Mouse (Mus musculus) neural tube, embryonic 11.5 days (tissue): ENCODE results near the gene Asphd2. TPM values are rescaled to one million over a fixed set of nuclear protein-coding genes. Genes with fewer than 3 reads are reported as not detected.

Experiments used
- ATAC-seq: fragments of 200-750 bp; cut with Nextera tagmentation; 2 replicates; pipeline ENCODE4 v1.8.0; 2017; ENCODE audit warnings: moderate number of reproducible peaks, mild to moderate bottlenecking, moderate TSS enrichment, moderate library complexity; ENCODE audit not compliant: insufficient read depth, low FRiP score, low TSS enrichment
- DNase-seq: peaks from one replicate; pipeline ENCODE4 v3.0.0-alpha.2; 2015; ENCODE audit warnings: low spot score
- H3K27ac ChIP-seq: fragments of 300-500 bp; sonication (generic); 2 replicates; pipeline ENCODE4 v1.5.1; 2014; ENCODE audit warnings: low read depth, mild to moderate bottlenecking, low read length
- H3K27me3 ChIP-seq: fragments of 300-500 bp; sonication (generic); 2 replicates; pipeline ENCODE4 v1.6.1; 2014; ENCODE audit warnings: mild to moderate bottlenecking, low read length, mixed read lengths; ENCODE audit not compliant: control insufficient read depth, insufficient read depth
- H3K36me3 ChIP-seq: fragments of 300-500 bp; sonication (generic); 2 replicates; pipeline ENCODE4 v1.6.1; 2014; ENCODE audit warnings: mild to moderate bottlenecking, low read length, moderate library complexity, mixed read lengths; ENCODE audit not compliant: control insufficient read depth, insufficient read depth
- H3K4me1 ChIP-seq: fragments of 300-500 bp; sonication (generic); 2 replicates; pipeline ENCODE4 v1.6.1; 2014; ENCODE audit warnings: low read length, mixed read lengths; ENCODE audit not compliant: control insufficient read depth, insufficient read depth
- H3K4me2 ChIP-seq: fragments of 300-500 bp; sonication (generic); 2 replicates; pipeline ENCODE4 v1.6.1; 2014; ENCODE audit warnings: low read depth, mild to moderate bottlenecking, moderate library complexity
- H3K4me3 ChIP-seq: fragments of 300-500 bp; sonication (generic); 2 replicates; pipeline ENCODE4 v1.5.1; 2014; ENCODE audit warnings: low read depth, low read length
- H3K9ac ChIP-seq: fragments of 300-500 bp; sonication (generic); 2 replicates; pipeline ENCODE4 v1.6.1; 2014; ENCODE audit warnings: mild to moderate bottlenecking, low read length
- H3K9me3 ChIP-seq: fragments of 300-500 bp; sonication (generic); 2 replicates; pipeline ENCODE4 v1.6.1; 2016; ENCODE audit warnings: low read length; ENCODE audit not compliant: control insufficient read depth
- WGBS: fragments of 180-500 bp; shearing (Covaris S2); extraction: QIAGEN DNeasy Blood & Tissue Kit; methylation state at CpG from one replicate; pipeline ENCODE4 v1.1.7; 2014; 5-methylcytosine and 5-hydroxymethylcytosine counted together
- polyA plus RNA-seq: library from polyadenylated mRNA; unstranded; fragments of >200 nt; fragmentation: Nextera tagmentation; extraction: Ambion mirVana; gene quantifications from 2 replicates; pipeline ENCODE4 v1.2.1, GENCODE M21; 2014

Asphd2 gene
- polyA plus RNA-seq, 1 experiment from 2014 or later: 46.3 TPM

DNA sequence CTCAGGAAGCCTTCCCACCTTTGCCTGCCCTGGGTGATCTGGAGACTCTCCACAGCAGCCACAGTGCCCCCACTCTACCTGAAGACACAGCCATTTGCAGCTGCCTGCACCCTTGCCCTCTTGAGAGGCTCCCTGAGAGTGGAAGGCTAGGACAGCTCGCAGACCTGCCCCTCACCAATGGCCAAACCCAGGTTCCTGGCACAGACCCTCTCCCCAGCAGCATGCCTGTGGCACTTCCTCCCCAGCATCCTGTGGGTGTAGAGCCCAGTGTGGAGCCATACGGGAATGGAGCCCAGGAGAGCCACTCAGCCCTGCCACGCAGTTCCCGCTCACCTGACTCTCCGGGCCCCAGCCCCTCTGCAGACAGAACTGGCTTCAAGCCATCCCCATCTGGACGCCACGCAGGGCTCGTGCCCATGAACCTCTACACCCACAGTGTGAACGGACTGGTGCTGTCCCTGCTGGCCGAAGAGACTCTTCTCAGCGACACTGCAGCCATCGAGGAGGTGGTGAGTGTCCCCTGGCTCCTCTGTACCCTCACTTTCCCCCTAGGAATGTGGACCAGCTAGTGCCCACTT lies 24.3 kb downstream of the Asphd2 start:
- Histone ChIP-seq H3K4me1 (peaks cover 15% of the 10 kb centered on the region), H3K27ac (no peak overlapping the region), H3K9ac (no peak overlapping the region), H3K36me3 (peaks cover 10% of the 10 kb centered on the region), H3K27me3 (no peaks in the 10 kb centered on the region), H3K4me2 (no peak overlapping the region), H3K9me3 (no peaks in the 10 kb centered on the region), H3K4me3 (no peak overlapping the region)
- ATAC-seq (no peak), DNase-seq (no peak)
- WGBS: 93% methylated on average over 12 of the region's 12 CpGs

DNA sequence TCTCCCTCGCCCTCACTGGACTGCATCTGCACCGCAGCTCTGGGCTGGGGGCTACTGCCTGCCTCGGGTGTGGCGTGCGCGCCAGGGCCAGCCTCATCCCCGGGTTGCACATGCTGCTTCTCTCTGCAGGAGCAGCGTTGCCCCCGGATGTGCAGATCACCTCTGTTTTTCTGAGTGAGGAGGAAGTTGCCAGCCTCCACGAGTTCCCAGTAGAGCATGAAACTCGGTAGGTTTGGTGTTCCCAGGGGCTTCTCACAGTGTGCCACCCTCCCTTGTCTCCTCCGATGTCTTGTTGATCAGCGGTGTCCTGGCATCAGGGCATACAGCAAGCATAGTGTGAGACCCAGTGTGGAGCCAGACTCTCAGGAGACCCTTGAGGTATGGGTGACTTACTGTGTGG lies 25.3 kb downstream of the Asphd2 start:
- ATAC-seq (no peak), DNase-seq (no peak)
- Histone ChIP-seq H3K9ac (no peak overlapping the region), H3K4me2 (no peak overlapping the region), H3K27ac (no peak overlapping the region), H3K36me3 (peaks cover 8% of the 10 kb centered on the region), H3K27me3 (no peaks in the 10 kb centered on the region), H3K9me3 (no peaks in the 10 kb centered on the region), H3K4me3 (no peak overlapping the region), H3K4me1 (peaks cover 15% of the 10 kb centered on the region)
- 87% methylated on average over 13 of the region's 13 CpGs for WGBS

DNA sequence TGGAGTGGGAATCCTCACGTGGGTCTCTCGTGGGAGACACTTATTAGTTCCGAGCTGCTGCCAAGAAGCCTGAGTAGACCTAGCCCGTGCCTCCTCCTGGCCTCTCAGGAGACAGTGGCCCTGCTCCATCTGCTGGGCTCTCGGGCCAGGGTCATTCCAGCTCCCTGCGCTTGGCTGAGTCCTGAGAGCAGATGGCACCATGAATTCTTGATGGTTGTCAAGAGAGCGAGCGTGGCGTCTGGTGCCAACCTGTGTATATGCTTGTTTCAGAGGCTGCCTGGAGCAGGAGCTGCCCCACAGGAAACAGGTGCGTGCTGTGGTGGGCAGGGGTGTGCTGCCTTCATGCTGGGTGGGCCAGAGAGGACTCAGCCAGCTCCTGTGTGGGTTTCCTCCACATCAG lies 26.0 kb downstream of the Asphd2 start:
- peaks cover 5% of the 10 kb centered on the region for H3K36me3 ChIP-seq
- WGBS: 91% methylated on average over 10 of the region's 10 CpGs
- H3K4me1 ChIP-seq: peaks cover 15% of the 10 kb centered on the region
- H3K27me3 ChIP-seq: no peaks in the 10 kb centered on the region
- no peak overlapping the region for H3K4me3 ChIP-seq
- H3K27ac ChIP-seq: no peak overlapping the region
- no peak overlapping the region for H3K9ac ChIP-seq
- no peak for DNase-seq
- H3K4me2 ChIP-seq: no peak overlapping the region
- H3K9me3 ChIP-seq: no peaks in the 10 kb centered on the region
- ATAC-seq: no peak

DNA sequence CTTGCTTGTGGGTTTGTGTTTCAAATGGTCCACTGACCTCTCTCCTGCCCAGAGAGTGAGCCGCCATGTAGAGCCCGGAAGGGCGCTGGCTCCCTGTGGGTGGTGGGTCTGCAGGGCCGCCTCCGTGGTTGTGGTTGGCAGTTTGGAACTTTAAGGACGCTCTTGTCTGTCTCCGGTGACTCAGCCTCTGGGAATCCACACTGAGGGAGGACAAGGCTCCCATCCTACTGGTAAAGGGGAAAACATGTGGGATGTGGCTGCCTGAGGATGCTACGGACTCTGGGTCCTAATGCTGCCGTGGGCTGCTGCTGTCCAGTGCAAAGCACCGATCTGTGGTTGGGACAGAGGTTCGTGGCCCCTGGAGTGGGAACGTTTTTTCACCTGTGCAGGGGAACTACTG lies 26.7 kb downstream of the Asphd2 start:
- H3K4me3 ChIP-seq: no peak overlapping the region
- H3K36me3 ChIP-seq: peaks cover 5% of the 10 kb centered on the region
- DNase-seq (no peak), ATAC-seq (no peak)
- no peak overlapping the region for H3K4me2 ChIP-seq
- H3K9ac ChIP-seq: no peak overlapping the region
- H3K4me1 ChIP-seq: peaks cover 14% of the 10 kb centered on the region
- 92% methylated on average over 12 of the region's 12 CpGs for WGBS
- H3K27ac ChIP-seq: no peak overlapping the region
- H3K9me3 ChIP-seq: no peaks in the 10 kb centered on the region
- H3K27me3 ChIP-seq: no peaks in the 10 kb centered on the region

DNA sequence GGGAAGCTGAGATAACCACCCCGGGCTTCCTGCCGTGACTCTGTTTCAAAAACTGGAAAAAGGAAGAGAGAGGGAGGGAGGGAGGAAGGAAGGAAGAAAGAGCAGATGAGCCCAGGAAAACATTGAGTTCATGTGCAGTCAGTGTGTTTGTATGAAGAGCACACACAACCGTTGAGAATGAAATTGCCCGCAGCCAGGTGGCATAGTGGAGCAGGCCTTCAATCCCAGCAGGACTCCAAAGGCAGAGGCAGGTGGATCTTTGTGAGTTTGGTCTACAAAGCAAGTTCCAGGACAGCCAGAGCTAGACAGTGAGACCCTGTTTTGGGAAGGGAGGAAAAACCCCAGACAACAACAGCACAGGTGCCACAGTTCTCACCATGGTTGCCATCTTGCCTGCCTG lies 27.3 kb downstream of the Asphd2 start:
- Histone ChIP-seq H3K4me1 (peaks cover 8% of the 10 kb centered on the region), H3K9me3 (no peaks in the 10 kb centered on the region), H3K4me2 (no peak overlapping the region), H3K36me3 (peaks cover 5% of the 10 kb centered on the region), H3K9ac (no peak overlapping the region), H3K27ac (no peak overlapping the region), H3K27me3 (no peaks in the 10 kb centered on the region), H3K4me3 (no peak overlapping the region)
- ATAC-seq (no peak), DNase-seq (no peak)
- WGBS: 90% methylated on average over 4 of the region's 4 CpGs

DNA sequence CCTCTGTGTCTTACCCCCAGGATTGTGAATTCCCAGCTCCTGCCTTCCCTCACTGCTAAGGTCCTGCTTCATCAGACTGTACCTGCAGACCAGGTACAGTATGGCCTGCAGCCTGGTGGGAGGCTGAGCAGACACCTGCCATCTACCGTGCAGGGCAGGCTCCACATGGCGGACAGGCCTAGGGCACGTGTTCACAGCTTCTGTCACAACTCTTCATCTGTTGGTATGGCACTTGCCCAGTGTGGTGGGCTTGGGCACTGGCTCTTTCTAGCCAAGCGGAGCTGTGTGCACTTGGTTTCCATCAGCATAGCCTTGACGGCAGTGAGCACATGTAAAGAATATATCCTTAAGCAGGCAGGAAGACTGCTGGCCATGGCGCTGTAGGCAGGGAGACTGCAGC lies 27.8 kb downstream of the Asphd2 start:
- peaks cover 7% of the 10 kb centered on the region for H3K4me1 ChIP-seq
- no peak overlapping the region for H3K4me3 ChIP-seq
- H3K27me3 ChIP-seq: no peaks in the 10 kb centered on the region
- no peak overlapping the region for H3K9ac ChIP-seq
- DNase-seq (no peak), ATAC-seq (no peak)
- no peak overlapping the region for H3K4me2 ChIP-seq
- 93% methylated on average over 6 of the region's 6 CpGs for WGBS
- no peaks in the 10 kb centered on the region for H3K9me3 ChIP-seq
- peaks cover 5% of the 10 kb centered on the region for H3K36me3 ChIP-seq
- H3K27ac ChIP-seq: no peak overlapping the region

DNA sequence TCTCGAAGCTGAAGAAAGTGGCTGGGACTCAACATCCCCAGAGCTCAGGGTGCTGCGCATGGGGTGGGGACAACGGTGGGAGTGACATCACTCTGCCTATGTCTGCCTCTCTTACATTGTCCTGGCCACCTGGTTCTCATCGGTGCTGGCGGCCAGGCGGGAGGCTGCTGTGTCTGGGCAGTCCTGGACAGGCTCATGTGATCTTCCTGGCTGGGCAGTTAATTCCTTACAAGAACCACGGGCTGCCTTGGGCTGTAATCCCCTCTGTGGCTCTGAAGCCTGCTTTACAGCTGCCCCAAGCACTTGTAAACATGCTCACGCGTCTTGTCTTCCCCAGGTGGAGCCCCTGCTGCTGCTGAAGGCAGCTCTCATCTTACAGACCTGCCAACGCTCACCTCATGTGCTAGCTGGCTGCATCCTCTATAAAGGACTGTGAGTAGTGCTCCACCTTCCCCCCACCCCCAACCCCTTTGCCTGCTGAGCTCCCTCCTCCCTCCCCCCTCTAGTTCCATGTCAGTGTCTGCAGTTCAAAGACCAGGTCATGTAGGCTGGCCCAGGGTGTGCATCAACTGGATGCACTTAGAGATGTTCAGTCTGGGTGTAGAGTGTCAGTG lies 30.4 kb downstream of the Asphd2 start:
- 63% methylated on average over 10 of the region's 10 CpGs for WGBS
- no peaks in the 10 kb centered on the region; the same call in 1 of the 2 replicates for H3K36me3 ChIP-seq

DNA sequence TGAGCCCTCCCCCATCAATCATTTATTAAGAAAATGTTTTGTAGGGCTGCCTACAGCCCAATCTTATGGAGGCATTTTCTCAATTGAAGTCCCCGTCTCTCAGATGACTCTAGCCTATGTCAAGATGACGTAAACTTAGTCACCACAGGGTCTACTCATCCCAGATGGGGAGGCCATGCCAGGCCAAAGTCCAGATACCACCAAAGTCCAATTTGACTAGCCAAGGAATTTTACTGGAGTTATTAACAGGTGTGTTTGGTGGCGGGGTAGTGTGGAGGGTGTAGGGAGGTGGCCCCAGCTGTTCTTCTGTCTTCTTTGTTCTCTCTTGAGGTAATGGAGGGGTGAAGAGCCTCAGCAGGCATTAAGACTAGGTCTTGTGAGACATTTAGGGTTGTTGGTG lies 34.6 kb downstream of the Asphd2 start:
- Histone ChIP-seq H3K36me3 (no peaks in the 10 kb centered on the region; the same call in 1 of the 2 replicates), H3K27me3 (no peaks in the 10 kb centered on the region), H3K9me3 (no peaks in the 10 kb centered on the region), H3K27ac (no peak overlapping the region), H3K4me3 (no peak overlapping the region), H3K4me2 (no peak overlapping the region), H3K9ac (no peak overlapping the region), H3K4me1 (no peaks in the 10 kb centered on the region)
- no peak for ATAC-seq
- WGBS: 72% methylated on average over 3 of the region's 3 CpGs
- DNase-seq: no peak

More for the DNA sequence above, 30.4 kb downstream of the Asphd2 start:
- no peak overlapping the region for H3K9ac ChIP-seq
- H3K4me2 ChIP-seq: no peak overlapping the region
- H3K9me3 ChIP-seq: no peaks in the 10 kb centered on the region
- DNase-seq (no peak), ATAC-seq (no peak)
- no peak overlapping the region for H3K4me3 ChIP-seq
- H3K27ac ChIP-seq: no peak overlapping the region
- H3K27me3 ChIP-seq: no peaks in the 10 kb centered on the region
- no peaks in the 10 kb centered on the region for H3K4me1 ChIP-seq

DNA sequence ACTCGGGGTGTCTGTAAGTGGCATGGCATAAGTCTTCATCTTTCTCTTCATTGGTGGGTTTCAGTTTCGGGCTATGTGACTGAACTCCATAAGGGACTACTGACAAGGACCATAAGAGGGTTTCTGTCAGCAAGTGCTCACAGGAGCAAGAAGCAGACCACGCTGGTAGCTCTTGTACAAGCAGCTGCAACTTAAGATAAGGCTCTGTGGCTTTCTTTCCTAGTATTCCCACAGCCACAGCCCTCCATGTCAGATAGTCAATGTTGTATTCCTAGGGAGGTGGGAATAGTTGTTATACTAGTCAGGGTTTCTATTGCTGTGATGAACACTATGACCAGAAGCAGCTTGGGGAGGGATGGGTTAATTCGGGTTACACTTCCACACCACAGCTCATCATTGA lies 35.1 kb downstream of the Asphd2 start:
- 91% methylated on average over 4 of the region's 4 CpGs for WGBS
- Histone ChIP-seq H3K4me2 (no peak overlapping the region), H3K9ac (no peak overlapping the region), H3K27me3 (no peaks in the 10 kb centered on the region), H3K4me3 (no peak overlapping the region), H3K9me3 (no peaks in the 10 kb centered on the region), H3K36me3 (no peaks in the 10 kb centered on the region; the same call in 1 of the 2 replicates), H3K4me1 (no peaks in the 10 kb centered on the region), H3K27ac (no peak overlapping the region)
- ATAC-seq (no peak), DNase-seq (no peak)
